ENCODE assay signal across 8 mouse cellular contexts in the genomic region with DNA sequence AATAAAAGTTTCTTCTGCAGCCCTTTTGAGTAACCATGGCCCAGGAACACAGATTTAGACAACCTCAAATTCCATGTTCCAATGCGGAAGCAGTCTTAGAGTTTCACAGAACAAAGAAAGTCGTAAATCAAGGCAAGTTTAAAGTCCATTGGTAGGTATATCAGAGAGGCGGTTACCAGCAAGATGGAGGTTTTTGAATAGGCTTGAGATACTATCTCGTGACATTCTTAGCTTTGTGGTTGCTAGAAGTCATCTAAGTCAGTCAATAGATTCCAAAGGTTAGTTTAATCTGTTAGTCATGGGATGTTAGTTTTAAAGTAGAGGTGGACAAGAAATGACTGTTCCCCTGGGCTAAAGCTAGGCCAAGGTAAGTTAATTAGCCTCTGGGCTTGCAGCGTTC. TPM values are rescaled to one million over a fixed set of nuclear protein-coding genes. Genes with fewer than 3 reads are reported as not detected.
DNase-seq lines count a peak whose midpoint lies in the region; ATAC-seq and TF ChIP-seq lines count a peak whose summit lies in the region.

Gene Fgd4 (minus strand): TSS at position 89 of the 400 bp plus-strand sequence.

- H3K4me3 ChIP-seq in intestine, embryonic 16.5 days (ENCODE audit: low read length): peak within 1 kb of the TSS; percentile 79
- peak within 1 kb of the TSS; percentile 61 for H3K4me3 ChIP-seq in liver, postnatal 0 days (ENCODE audit: low read depth, low read length)

- no peaks in the 10 kb centered on the region for H3K9me3 ChIP-seq in intestine, embryonic 16.5 days (ENCODE audit: control insufficient read depth, low read length)
- H3K9me3 ChIP-seq in liver, postnatal 0 days (ENCODE audit: low read length): no peaks in the 10 kb centered on the region

- TF ChIP-seq CTCF in liver, postnatal 0 days (IDR thresholded peaks at IDR 0.05; ENCODE audit: low read depth): no peak

- peak within 1 kb of the TSS; percentile 93 for H3K9ac ChIP-seq in intestine, embryonic 16.5 days (ENCODE audit: low read depth, low read length)
- H3K9ac ChIP-seq in liver, postnatal 0 days (replicated peaks): peak within 1 kb of the TSS; percentile 71

- H3K4me1 ChIP-seq in intestine, embryonic 16.5 days (ENCODE audit: control insufficient read depth, insufficient read depth, low read length): no peaks in the 10 kb centered on the region
- peaks cover 7% of the 10 kb centered on the region for H3K4me1 ChIP-seq in liver, postnatal 0 days (ENCODE audit: insufficient read depth)

- intact Hi-C loops in gastrocnemius, postnatal 14 days (cut with DNase I; ENCODE audit: low total_unique reads): no loop called here

- peak; percentile 30 for DNase-seq in embryo, embryonic 10 days (ENCODE audit: low spot score)
- DNase-seq in embryo, embryonic 11 days: no peak
- no peak for DNase-seq in adrenal gland, postnatal 14 days
- no peak for DNase-seq in gastrocnemius, postnatal 14 days
- DNase-seq in liver, postnatal 0 days: no peak
- no peak for DNase-seq in yolk sac, embryonic 10.5 days (ENCODE audit: low spot score)
- DNase-seq in spleen, postnatal 4 days (ENCODE audit: low spot score in 2 of 2): no peak

- H3K36me3 ChIP-seq in intestine, embryonic 16.5 days (ENCODE audit: control insufficient read depth, insufficient read depth, low read length): no peaks in the 10 kb centered on the region
- no peaks in the 10 kb centered on the region for H3K36me3 ChIP-seq in liver, postnatal 0 days (replicated peaks; ENCODE audit: insufficient read depth, low read length)

- H3K27ac ChIP-seq in intestine, embryonic 16.5 days (ENCODE audit: low read length): peak within 1 kb of the TSS; percentile 95
- peak within 1 kb of the TSS; percentile 69 for H3K27ac ChIP-seq in liver, postnatal 0 days (ENCODE audit: low read depth)

- no peaks in the 10 kb centered on the region for H3K27me3 ChIP-seq in intestine, embryonic 16.5 days (replicated peaks; ENCODE audit: control insufficient read depth, insufficient read depth, low read length)
- H3K27me3 ChIP-seq in liver, postnatal 0 days (ENCODE audit: insufficient read depth, low read length): 0 out of 2 replicates have a peak, but pooled peaks cover 3% of the 10 kb centered on the region

- ATAC-seq in intestine, embryonic 16.5 days: peak; percentile 86
- ATAC-seq in liver, postnatal 0 days: no peak

- no peak for TF ChIP-seq EP300 in liver, postnatal 0 days (IDR thresholded peaks at IDR 0.05; ENCODE audit: low read depth)

- 36% methylated on average over 5 of the region's 5 CpGs for WGBS in intestine, embryonic 16.5 days
- WGBS in liver, postnatal 0 days (ENCODE audit: insufficient replicate concordance): 35% methylated on average over 5 of the region's 5 CpGs

- H3K4me2 ChIP-seq in intestine, embryonic 16.5 days (ENCODE audit: low read depth, low read length): peak within 1 kb of the TSS; percentile 77
- H3K4me2 ChIP-seq in liver, postnatal 0 days (ENCODE audit: low read depth, low read length): peak within 1 kb of the TSS; percentile 85

RNA-seq across cellular contexts. Expression of gene Fgd4, which starts in this region (rescaled TPM):
- total RNA-seq in adrenal gland, postnatal 14 days (2021): 17.8 and 21.4 TPM in 2 replicates
- 10 to 100 TPM; 11.6 to 12.8 TPM for total RNA-seq in gastrocnemius, postnatal 14 days (2021)
- polyA plus RNA-seq in intestine, embryonic 16.5 days (2015; fragmentation: Nextera tagmentation; extraction: Ambion mirVana): 13.0 and 14.4 TPM in 2 replicates
- polyA plus RNA-seq in liver, postnatal 0 days (2015; fragmentation: Nextera tagmentation; extraction: Ambion mirVana): 1.9 and 2.1 TPM in 2 replicates
